ENCODE assay signal across 8 mouse cellular contexts in the genomic region with DNA sequence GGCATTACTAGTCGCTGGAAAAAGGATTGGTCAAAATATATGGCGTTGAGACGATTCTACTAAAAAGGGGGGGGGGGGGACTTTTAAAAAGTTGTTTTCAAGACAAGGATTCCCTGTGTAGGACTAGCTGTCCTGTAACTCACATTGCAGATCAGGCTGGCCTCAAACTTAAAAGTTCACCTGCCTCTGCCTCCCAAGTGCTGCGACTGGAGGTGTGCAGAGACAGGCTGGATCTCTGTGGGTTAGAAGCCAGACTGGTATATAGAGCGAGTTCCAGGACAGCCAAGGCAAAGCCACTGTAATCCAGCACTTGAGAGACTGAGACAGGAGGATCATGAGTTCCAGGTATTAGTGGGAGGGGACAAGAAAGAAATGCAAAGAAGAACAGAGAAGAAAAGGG. TPM values are rescaled to one million over a fixed set of nuclear protein-coding genes. Genes with fewer than 3 reads are reported as not detected.
DNase-seq lines count a peak whose midpoint lies in the region; ATAC-seq lines count a peak whose summit lies in the region.

No protein-coding gene starts in this region.

- peaks cover 28% of the 10 kb centered on the region for H3K4me1 ChIP-seq in heart, embryonic 13.5 days
- H3K4me1 ChIP-seq in hindbrain, embryonic 14.5 days (replicated peaks; ENCODE audit: control insufficient read depth, insufficient read depth, low read length), result peaks cover 18% of the 10 kb centered on the region
- H3K4me1 ChIP-seq in midbrain, embryonic 16.5 days (ENCODE audit: control insufficient read depth, insufficient read depth, low read length), result peaks cover 22% of the 10 kb centered on the region

- H3K9me3 ChIP-seq in heart, embryonic 13.5 days, result no peaks in the 10 kb centered on the region
- no peaks in the 10 kb centered on the region for H3K9me3 ChIP-seq in hindbrain, embryonic 14.5 days (ENCODE audit: control insufficient read depth, low read length)
- H3K9me3 ChIP-seq in midbrain, embryonic 16.5 days (replicated peaks; ENCODE audit: control insufficient read depth, low read length, poor library complexity, severe bottlenecking), result no peaks in the 10 kb centered on the region

- no peak for ATAC-seq in heart, embryonic 13.5 days (ENCODE audit: extremely low read depth, insufficient number of reproducible peaks, low FRiP score, low TSS enrichment)
- ATAC-seq in hindbrain, embryonic 14.5 days (ENCODE audit: low FRiP score), result peak; percentile 7; the same call in 1 of the 2 replicates
- peak; percentile 66 for ATAC-seq in midbrain, embryonic 16.5 days

- no peak for DNase-seq in heart, adult 8-10 months (ENCODE audit: low spot score)
- DNase-seq in cerebellum, adult 8-10 months, result peak; percentile 22
- no peak for DNase-seq in hindbrain, embryonic 14.5 days (ENCODE audit: low spot score)
- no peak for DNase-seq in urinary bladder, postnatal 25 days (ENCODE audit: low spot score)
- DNase-seq in right cerebral cortex, adult 18-20 months, result no peak
- DNase-seq in layer of hippocampus, postnatal 10 days (ENCODE audit: low spot score in 2 of 2), result no peak

- H3K36me3 ChIP-seq in heart, embryonic 13.5 days, result no peaks in the 10 kb centered on the region
- no peaks in the 10 kb centered on the region for H3K36me3 ChIP-seq in hindbrain, embryonic 14.5 days (replicated peaks; ENCODE audit: control insufficient read depth, insufficient read depth)
- no peaks in the 10 kb centered on the region for H3K36me3 ChIP-seq in midbrain, embryonic 16.5 days (ENCODE audit: control insufficient read depth, insufficient read depth, low read length)

- H3K9ac ChIP-seq in heart, embryonic 13.5 days, result peak overlapping the region; percentile 77
- peak overlapping the region; percentile 66 for H3K9ac ChIP-seq in hindbrain, embryonic 14.5 days
- H3K9ac ChIP-seq in midbrain, embryonic 16.5 days (ENCODE audit: low read depth, low read length), result peak overlapping the region; percentile 69

- WGBS in heart, embryonic 13.5 days, result 26% methylated on average over 5 of the region's 5 CpGs
- WGBS in hindbrain, embryonic 14.5 days, result 24% methylated on average over 5 of the region's 5 CpGs
- 23% methylated on average over 5 of the region's 5 CpGs for WGBS in midbrain, embryonic 16.5 days

- peak overlapping the region; percentile 83 for H3K4me2 ChIP-seq in heart, embryonic 13.5 days
- H3K4me2 ChIP-seq in hindbrain, embryonic 14.5 days (replicated peaks), result peak overlapping the region; percentile 62
- peak overlapping the region; percentile 53 for H3K4me2 ChIP-seq in midbrain, embryonic 16.5 days (ENCODE audit: low read length)

- H3K27ac ChIP-seq in heart, embryonic 13.5 days (replicated peaks), result no peak overlapping the region
- H3K27ac ChIP-seq in hindbrain, embryonic 14.5 days, result peak overlapping the region; percentile 95
- peak overlapping the region; percentile 94 for H3K27ac ChIP-seq in midbrain, embryonic 16.5 days (ENCODE audit: low read length)

- peaks cover 17% of the 10 kb centered on the region; the same call in 1 of the 2 replicates for H3K27me3 ChIP-seq in heart, embryonic 13.5 days (replicated peaks)
- H3K27me3 ChIP-seq in hindbrain, embryonic 14.5 days (ENCODE audit: control insufficient read depth, insufficient read depth, low read length), result peaks cover 8% of the 10 kb centered on the region; the same call in 1 of the 2 replicates
- H3K27me3 ChIP-seq in midbrain, embryonic 16.5 days (ENCODE audit: control insufficient read depth, insufficient read depth, low read depth, low read length), result peaks cover 3% of the 10 kb centered on the region

- H3K4me3 ChIP-seq in heart, embryonic 13.5 days, result peak overlapping the region; percentile 67
- H3K4me3 ChIP-seq in hindbrain, embryonic 14.5 days (replicated peaks; ENCODE audit: low read length), result peak overlapping the region; percentile 85
- peak overlapping the region; percentile 97 for H3K4me3 ChIP-seq in midbrain, embryonic 16.5 days (ENCODE audit: low read depth, low read length)

RNA-seq across cellular contexts. Expression of a gene that starts 0.6 kb away (rescaled TPM):
- 16.1 and 16.8 TPM in 2 replicates for polyA plus RNA-seq in heart, embryonic 13.5 days (2015; fragmentation: Nextera tagmentation; extraction: Ambion mirVana)
- total RNA-seq in heart, adult 8-10 months (2022), result 1 to 10 TPM; 9.0 to 9.7 (median 9.5) TPM
- 24.0 and 25.5 TPM in 2 replicates for polyA plus RNA-seq in hindbrain, embryonic 14.5 days (2014; fragmentation: Nextera tagmentation; extraction: Ambion mirVana)
- polyA plus RNA-seq in midbrain, embryonic 16.5 days (2015; fragmentation: Nextera tagmentation; extraction: Ambion mirVana), result 29.3 and 33.4 TPM in 2 replicates
- 10 to 100 TPM; 31.5 to 31.8 TPM for total RNA-seq in layer of hippocampus, postnatal 10 days (2021)
